Mouse (Mus musculus) forebrain, embryonic 16.5 days (tissue): ENCODE data around the gene Ncs1. TPM values are rescaled to one million over a fixed set of nuclear protein-coding genes. Genes with fewer than 3 reads are reported as not detected.

ENCODE experiments used
- ATAC-seq: fragments of 200-750 bp; cut with Nextera tagmentation; 2 replicates; pipeline ENCODE4 v1.8.0; 2017; ENCODE audit warnings: mild to moderate bottlenecking, moderate library complexity
- H3K27ac ChIP-seq: fragments of 300-500 bp; sonication (generic); 2 replicates; pipeline ENCODE4 v1.5.1; 2014; ENCODE audit warnings: low read length, control low read depth
- H3K27me3 ChIP-seq: fragments of 300-500 bp; sonication (generic); replicated peaks from 2 replicates; pipeline ENCODE4 v1.6.1; 2014; ENCODE audit warnings: low read length; ENCODE audit not compliant: control insufficient read depth, insufficient read depth
- H3K36me3 ChIP-seq: fragments of 300-500 bp; sonication (generic); 2 replicates; pipeline ENCODE4 v1.6.1; 2014; ENCODE audit not compliant: control insufficient read depth, insufficient read depth
- H3K4me1 ChIP-seq: fragments of 300-500 bp; sonication (generic); replicated peaks from 2 replicates; pipeline ENCODE4 v1.6.1; 2014; ENCODE audit warnings: low read length; ENCODE audit not compliant: control insufficient read depth, insufficient read depth
- H3K4me2 ChIP-seq: fragments of 300-500 bp; sonication (generic); 2 replicates; pipeline ENCODE4 v1.6.1; 2014; ENCODE audit warnings: mild to moderate bottlenecking, low read length, control low read depth
- H3K4me3 ChIP-seq: fragments of 300-500 bp; sonication (generic); replicated peaks from 2 replicates; pipeline ENCODE4 v1.5.1; 2014; ENCODE audit warnings: mild to moderate bottlenecking, low read length, control low read depth
- H3K9ac ChIP-seq: fragments of 300-500 bp; sonication (generic); replicated peaks from 2 replicates; pipeline ENCODE4 v1.6.1; 2014; ENCODE audit warnings: low read depth, low read length, control low read depth
- H3K9me3 ChIP-seq: fragments of 300-500 bp; sonication (generic); 2 replicates; pipeline ENCODE4 v1.6.1; 2016; ENCODE audit warnings: low read length; ENCODE audit not compliant: control insufficient read depth
- WGBS: fragments of 180-500 bp; shearing (Covaris S2); extraction: QIAGEN DNeasy Blood & Tissue Kit; methylation state at CpG from one replicate; pipeline ENCODE4 v1.1.7; 2014; 5-methylcytosine and 5-hydroxymethylcytosine counted together
- polyA plus RNA-seq: library from polyadenylated mRNA; unstranded; fragments of >200 nt; fragmentation: Nextera tagmentation; extraction: Ambion mirVana; gene quantifications from 2 replicates; pipeline ENCODE4 v1.2.1, GENCODE M21; 2015

Gene Ncs1
- polyA plus RNA-seq, 1 experiment from 2014 or later = 119 TPM

DNA sequence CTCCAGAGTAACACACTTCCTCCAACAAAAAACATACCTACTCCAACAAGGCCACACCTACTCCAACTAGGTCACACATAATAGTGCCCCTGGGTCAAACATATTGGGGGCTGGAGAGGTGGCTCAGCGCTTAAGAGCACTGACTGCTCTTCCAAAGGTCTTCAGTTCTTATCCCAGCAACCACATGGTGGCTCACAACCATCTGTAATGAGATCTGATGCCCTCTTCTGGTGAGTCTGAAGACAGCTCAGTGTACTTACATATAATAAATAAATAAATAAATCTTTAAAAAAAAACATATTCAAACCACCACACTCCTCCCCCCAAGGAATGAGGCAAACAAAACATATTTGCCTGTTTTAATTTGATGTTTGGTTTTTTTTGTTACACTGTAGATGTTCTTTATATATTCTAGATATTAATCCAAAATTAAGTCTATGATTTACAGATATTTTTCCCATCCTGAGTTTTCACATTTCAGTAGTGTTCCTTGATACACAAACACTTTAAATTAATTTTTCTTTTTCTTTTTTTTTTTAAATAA is 16.8 kb upstream of the Ncs1 start:
- 55% methylated on average over 1 of the region's 1 CpGs for WGBS
- Histone ChIP-seq H3K27me3 (no peaks in the 10 kb centered on the region), H3K4me1 (no peaks in the 10 kb centered on the region), H3K4me2 (no peak overlapping the region), H3K36me3 (no peaks in the 10 kb centered on the region), H3K9me3 (peaks cover 4% of the 10 kb centered on the region), H3K4me3 (no peak overlapping the region), H3K9ac (no peak overlapping the region), H3K27ac (no peak overlapping the region)
- no peak for ATAC-seq

DNA sequence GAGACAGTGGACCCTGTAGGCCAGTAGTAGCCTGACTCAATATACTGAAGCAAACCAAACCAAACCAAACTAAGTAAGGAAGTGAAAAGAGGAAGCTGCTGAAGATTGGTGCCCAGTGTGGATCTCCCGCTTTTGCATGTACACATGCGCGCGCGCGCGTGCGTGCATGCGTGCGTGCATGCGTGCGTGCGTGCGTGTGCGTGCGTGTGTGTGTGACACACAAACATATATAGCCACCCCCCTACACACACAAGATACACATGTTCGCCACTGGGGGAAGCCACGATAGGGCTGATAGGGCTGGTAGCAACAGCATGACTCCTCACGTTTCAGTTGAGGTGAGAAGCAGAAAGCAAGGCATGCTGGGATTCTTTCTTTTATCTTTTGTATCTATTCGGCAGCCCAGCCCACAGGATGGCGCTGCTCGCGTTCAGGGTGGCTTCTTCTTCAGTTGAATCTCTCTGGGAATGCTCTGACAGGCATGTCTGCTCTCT is 6.4 kb upstream of the Ncs1 start:
- Histone ChIP-seq H3K27me3 (no peaks in the 10 kb centered on the region), H3K36me3 (no peaks in the 10 kb centered on the region), H3K9ac (no peak overlapping the region), H3K4me2 (peak overlapping the region; percentile 1), H3K4me1 (peaks cover 4% of the 10 kb centered on the region; the same call in 1 of the 2 replicates), H3K27ac (no peak overlapping the region), H3K4me3 (peak overlapping the region; percentile 23), H3K9me3 (no peaks in the 10 kb centered on the region)
- peak; percentile 50; the same call in 1 of the 2 replicates for ATAC-seq
- WGBS = 43% methylated on average over 23 of the region's 23 CpGs

DNA sequence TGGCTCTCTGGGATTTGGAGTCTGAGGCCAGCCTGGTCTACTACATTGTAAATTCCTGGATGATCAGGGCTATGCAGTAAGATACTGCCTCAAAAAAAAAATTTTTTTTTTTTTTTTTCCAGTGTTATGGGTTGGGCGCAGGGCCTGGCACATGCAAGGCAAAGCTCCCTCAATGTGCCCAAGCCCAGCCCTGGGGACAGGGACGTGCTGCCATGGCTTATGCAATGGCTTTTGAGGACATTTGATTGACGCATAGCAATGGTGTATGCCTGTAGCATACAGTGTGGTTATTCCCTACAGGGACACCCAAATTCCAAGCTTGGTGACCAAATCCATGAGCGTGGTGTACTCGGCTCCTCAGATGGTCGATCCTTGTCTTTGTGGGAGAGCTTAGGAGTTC is 5.8 kb upstream of the Ncs1 start:
- Histone ChIP-seq H3K27me3 (no peaks in the 10 kb centered on the region), H3K9ac (no peak overlapping the region), H3K4me1 (peaks cover 4% of the 10 kb centered on the region; the same call in 1 of the 2 replicates), H3K4me3 (no peak overlapping the region), H3K36me3 (no peaks in the 10 kb centered on the region), H3K4me2 (no peak overlapping the region), H3K27ac (no peak overlapping the region), H3K9me3 (no peaks in the 10 kb centered on the region)
- no peak for ATAC-seq
- 79% methylated on average over 6 of the region's 6 CpGs for WGBS

DNA sequence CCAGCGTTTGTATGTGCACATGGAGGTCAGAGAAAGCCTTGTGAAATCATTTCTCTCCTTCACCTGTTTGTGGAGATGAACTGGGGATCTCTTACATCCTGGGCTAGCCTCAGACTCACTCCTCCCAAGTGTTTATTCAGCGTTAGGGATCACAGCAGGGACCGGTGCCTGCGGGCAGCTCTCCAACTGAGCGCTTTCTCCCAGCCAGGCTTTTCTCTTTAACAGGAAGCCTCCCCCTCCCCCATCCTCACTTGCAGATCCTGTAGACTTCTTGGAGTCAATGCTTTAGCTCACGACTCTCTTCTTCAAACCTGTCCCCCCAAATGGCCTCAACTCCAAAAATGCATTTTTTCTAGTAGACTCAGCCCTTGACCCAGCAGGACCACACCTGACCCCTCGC is 4.0 kb upstream of the Ncs1 start:
- 12% methylated on average over 7 of the region's 7 CpGs for WGBS
- ATAC-seq = no peak
- H3K9me3 ChIP-seq = no peaks in the 10 kb centered on the region

DNA sequence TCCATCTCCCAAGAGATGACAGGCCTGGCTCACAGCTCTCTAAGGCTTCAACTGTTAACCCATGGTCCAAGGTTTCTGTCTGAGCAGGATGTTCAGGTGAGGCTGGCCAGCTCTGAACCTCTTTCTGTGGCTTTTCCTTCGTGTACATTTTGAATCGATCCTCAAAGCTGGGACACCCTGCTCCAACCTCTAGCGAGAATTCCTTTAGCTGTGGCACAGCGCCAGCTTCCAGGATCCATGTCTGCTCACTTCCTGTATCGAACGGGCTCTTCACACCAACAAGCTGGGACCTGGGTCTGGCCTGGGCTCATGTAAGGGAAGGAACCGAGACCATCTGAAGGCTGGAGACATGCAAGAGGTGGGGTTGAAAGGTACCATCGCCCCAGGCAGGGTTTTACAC is 1.4 kb upstream of the Ncs1 start:
- H3K9me3 ChIP-seq = no peaks in the 10 kb centered on the region
- ATAC-seq = no peak
- no peak overlapping the region for H3K27ac ChIP-seq
- 71% methylated on average over 8 of the region's 8 CpGs for WGBS
- no peak overlapping the region for H3K4me2 ChIP-seq
- H3K9ac ChIP-seq = no peak overlapping the region
- no peaks in the 10 kb centered on the region for H3K27me3 ChIP-seq
- H3K36me3 ChIP-seq = no peaks in the 10 kb centered on the region
- peaks cover 28% of the 10 kb centered on the region for H3K4me1 ChIP-seq
- H3K4me3 ChIP-seq = no peak overlapping the region

More for the DNA sequence above, 4.0 kb upstream of the Ncs1 start:
- Histone ChIP-seq H3K4me3 (no peak overlapping the region), H3K9ac (no peak overlapping the region), H3K4me2 (no peak overlapping the region), H3K36me3 (no peaks in the 10 kb centered on the region), H3K4me1 (peaks cover 5% of the 10 kb centered on the region), H3K27me3 (no peaks in the 10 kb centered on the region), H3K27ac (no peak overlapping the region)

DNA sequence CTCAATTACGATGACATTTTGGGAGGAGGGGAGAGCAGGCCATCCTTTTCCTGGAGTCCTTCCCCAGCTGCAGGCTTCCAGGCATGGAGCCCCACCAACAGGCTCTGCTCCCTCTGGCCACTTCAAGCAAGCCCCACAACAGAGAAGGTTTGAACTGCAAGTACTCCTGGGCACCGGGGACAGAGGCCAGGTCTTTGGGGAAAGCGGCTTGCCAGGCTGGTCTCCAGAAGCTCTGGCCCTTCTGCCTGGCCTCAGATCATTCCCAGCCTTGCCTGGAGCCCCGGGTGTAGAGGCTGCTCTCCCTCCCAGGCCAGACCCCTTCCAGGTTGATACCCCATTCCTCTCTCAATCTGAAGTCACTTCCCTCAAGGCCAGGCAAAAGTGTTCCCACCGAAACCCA is 572 bp upstream of the Ncs1 start:
- peaks cover 29% of the 10 kb centered on the region for H3K4me1 ChIP-seq
- 21% methylated on average over 5 of the region's 5 CpGs for WGBS
- H3K27me3 ChIP-seq = no peaks in the 10 kb centered on the region
- H3K9ac ChIP-seq = peak overlapping the region; percentile 94
- ATAC-seq = no peak
- no peaks in the 10 kb centered on the region for H3K36me3 ChIP-seq
- H3K9me3 ChIP-seq = no peaks in the 10 kb centered on the region
- H3K4me3 ChIP-seq = peak overlapping the region; percentile 73
- H3K4me2 ChIP-seq = peak overlapping the region; percentile 83
- peak overlapping the region; percentile 80 for H3K27ac ChIP-seq

DNA sequence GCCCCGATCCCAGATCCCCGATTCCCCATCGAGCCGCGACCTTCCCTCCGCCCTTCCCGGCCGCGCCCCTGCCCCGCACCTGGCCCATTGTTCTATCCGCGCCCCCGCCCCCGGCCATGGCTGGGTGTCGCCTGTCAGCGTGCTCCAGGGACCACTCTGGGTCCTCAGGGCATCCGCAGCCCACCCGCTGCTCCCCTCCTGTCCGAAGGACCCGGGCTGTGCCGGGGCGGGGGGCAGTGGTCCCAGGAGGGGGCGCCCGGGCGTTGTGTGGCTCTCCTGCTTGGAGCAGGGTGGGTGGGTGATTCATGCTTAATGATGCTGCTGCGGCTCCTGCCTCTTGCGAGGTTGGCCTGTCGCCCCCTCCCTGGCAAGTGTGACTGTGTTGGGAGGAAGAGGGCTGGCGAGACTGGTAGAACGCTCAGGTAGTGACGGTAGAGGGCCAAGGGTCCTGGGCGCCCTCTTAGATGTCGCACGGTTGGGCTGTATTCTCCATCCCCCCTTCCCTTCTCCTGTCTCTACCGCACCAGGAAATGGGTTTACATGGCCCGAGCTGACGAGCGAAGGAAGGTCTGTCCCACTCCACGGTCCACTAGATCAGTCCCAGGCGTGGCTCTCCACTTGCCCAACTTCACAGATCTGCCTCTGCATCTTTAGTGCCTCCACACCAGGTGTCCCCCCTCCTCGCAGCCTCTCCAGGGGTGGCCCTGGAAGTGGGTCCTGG is 788 bp downstream of the Ncs1 start:
- Histone ChIP-seq H3K27ac (peak overlapping the region; percentile 80), H3K4me3 (peak overlapping the region; percentile 73), H3K9ac (peak overlapping the region; percentile 94), H3K36me3 (no peaks in the 10 kb centered on the region), H3K4me2 (peak overlapping the region; percentile 83), H3K27me3 (no peaks in the 10 kb centered on the region), H3K4me1 (peaks cover 29% of the 10 kb centered on the region), H3K9me3 (no peaks in the 10 kb centered on the region)
- WGBS = under 1% methylated on average over 41 of the region's 41 CpGs
- peak; percentile 50 for ATAC-seq

DNA sequence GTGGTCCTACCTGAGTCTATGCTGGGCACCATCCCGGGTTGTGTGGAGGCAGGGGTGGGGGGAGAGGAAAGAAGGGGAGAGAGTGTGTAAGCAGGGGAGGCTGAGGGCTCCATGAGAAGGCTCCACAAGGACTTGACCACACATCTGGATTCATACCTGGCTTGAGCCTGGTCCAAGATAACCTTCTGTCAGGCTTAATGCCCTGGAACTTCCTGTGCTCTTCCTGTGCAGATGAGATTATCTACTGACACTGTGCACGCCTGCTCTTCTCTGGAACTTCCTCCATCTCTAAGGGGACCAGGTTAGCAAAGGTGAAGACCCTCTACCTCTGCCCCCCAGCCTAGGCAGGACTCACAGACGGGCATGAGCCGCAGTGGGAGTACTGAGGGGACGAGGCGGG is 3.2 kb downstream of the Ncs1 start:
- WGBS = 92% methylated on average over 6 of the region's 6 CpGs
- no peak overlapping the region for H3K4me3 ChIP-seq
- no peak overlapping the region for H3K27ac ChIP-seq
- peaks cover 25% of the 10 kb centered on the region for H3K4me1 ChIP-seq
- no peak overlapping the region for H3K4me2 ChIP-seq
- no peaks in the 10 kb centered on the region for H3K27me3 ChIP-seq
- no peak for ATAC-seq
- H3K9me3 ChIP-seq = no peaks in the 10 kb centered on the region
- no peak overlapping the region for H3K9ac ChIP-seq
- H3K36me3 ChIP-seq = no peaks in the 10 kb centered on the region

DNA sequence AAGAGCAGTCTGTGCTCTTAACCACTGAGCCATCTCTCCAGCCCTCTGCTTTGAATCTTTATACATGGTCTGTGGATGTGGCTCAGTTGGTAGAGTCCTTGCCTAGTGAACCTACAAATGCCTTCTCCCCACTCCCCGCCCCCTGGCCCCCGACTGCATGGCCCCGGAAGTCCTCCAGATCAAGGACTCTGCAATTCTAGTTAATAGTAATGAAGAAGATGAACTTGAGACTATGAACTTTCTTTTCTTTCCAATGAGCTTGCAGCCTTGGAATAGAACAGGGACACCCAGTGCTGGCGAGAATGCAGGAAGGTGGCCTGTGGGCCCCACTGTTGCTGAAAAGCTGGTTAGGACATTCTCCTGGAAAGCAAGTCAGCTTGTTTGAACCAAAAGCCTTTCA is 6.5 kb downstream of the Ncs1 start:
- Histone ChIP-seq H3K9ac (no peak overlapping the region), H3K9me3 (no peaks in the 10 kb centered on the region), H3K36me3 (no peaks in the 10 kb centered on the region), H3K27me3 (no peaks in the 10 kb centered on the region), H3K27ac (no peak overlapping the region), H3K4me2 (no peak overlapping the region), H3K4me1 (peaks cover 36% of the 10 kb centered on the region), H3K4me3 (no peak overlapping the region)
- no peak for ATAC-seq
- WGBS = 99% methylated on average over 4 of the region's 4 CpGs
